In the genomic region with DNA sequence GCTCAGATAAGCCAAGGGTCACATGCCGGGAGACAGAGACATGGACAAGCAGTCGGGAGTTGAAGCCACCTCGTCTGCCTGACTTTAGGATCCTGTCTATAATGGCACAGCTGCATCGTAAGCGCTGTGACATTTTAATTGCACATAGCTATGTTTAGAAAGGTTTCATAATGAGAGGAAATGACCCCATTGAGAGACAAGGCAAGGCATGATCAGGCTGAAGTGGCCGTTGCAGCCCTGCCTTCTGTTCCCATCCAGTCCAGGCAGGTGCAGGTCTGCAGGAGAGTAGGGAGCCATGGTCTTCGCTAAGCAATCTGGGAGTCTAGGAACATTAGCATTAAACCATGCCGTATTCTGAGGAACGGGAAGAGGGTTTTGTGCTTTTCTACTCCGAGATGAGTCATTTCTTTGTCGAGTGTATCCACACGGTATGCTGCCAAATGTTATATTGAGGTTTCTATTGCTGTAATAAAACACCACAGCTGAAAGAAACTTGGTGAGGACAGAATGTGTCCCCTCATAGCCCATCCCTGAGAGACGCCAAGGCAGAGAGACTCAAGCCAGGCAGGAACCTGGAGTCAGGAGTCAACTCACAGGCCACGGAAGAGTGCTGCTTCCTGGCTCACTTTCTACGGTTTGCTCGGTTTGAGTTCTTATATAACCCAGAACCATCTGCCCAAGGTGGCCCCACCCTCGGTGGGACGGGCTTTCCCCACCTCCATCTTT, we compare ENCODE assay signal across 8 mouse cellular contexts. TPM values are rescaled to one million over a fixed set of nuclear protein-coding genes. Genes with fewer than 3 reads are reported as not detected.
DNase-seq lines count a peak whose midpoint lies in the region; ATAC-seq and TF ChIP-seq lines count a peak whose summit lies in the region.

No protein-coding gene starts in this region.

- DNase-seq in lung, postnatal 14 days: no peak
- DNase-seq in urinary bladder, postnatal 4 days (ENCODE audit: low spot score in 2 of 2): no peak
- DNase-seq in testis, postnatal 10 days (ENCODE audit: low spot score): no peak

- no peaks in the 10 kb centered on the region for H3K9me3 ChIP-seq in lung, embryonic 16.5 days (ENCODE audit: control insufficient read depth, low read length)
- no peaks in the 10 kb centered on the region for H3K9me3 ChIP-seq in intestine, postnatal 0 days (ENCODE audit: control insufficient read depth)
- H3K9me3 ChIP-seq in neural tube, embryonic 13.5 days: no peaks in the 10 kb centered on the region

- no peaks in the 10 kb centered on the region; the same call in 1 of the 2 replicates for H3K4me1 ChIP-seq in lung, embryonic 16.5 days (replicated peaks; ENCODE audit: control insufficient read depth, insufficient read depth, low read length)
- H3K4me1 ChIP-seq in intestine, postnatal 0 days (replicated peaks; ENCODE audit: control insufficient read depth, insufficient read depth, low read length): 0 out of 2 replicates have a peak, but pooled peaks cover 5% of the 10 kb centered on the region
- peaks cover 24% of the 10 kb centered on the region for H3K4me1 ChIP-seq in neural tube, embryonic 13.5 days (replicated peaks)

- H3K27ac ChIP-seq in lung, embryonic 16.5 days (ENCODE audit: low read length): no peak overlapping the region
- peak overlapping the region; percentile 28; the same call in 1 of the 2 replicates for H3K27ac ChIP-seq in intestine, postnatal 0 days (ENCODE audit: low read depth, low read length)
- 0 out of 2 replicates have a peak overlapping the region, but pooled peaks have one; percentile 18 for H3K27ac ChIP-seq in neural tube, embryonic 13.5 days (replicated peaks)

- no peak overlapping the region for H3K9ac ChIP-seq in lung, embryonic 16.5 days (ENCODE audit: low read length)
- H3K9ac ChIP-seq in intestine, postnatal 0 days (ENCODE audit: low read depth, low read length): no peak overlapping the region
- H3K9ac ChIP-seq in neural tube, embryonic 13.5 days: no peak overlapping the region

- WGBS in lung, embryonic 16.5 days: 52% methylated on average over 18 of the region's 18 CpGs
- WGBS in intestine, postnatal 0 days: 24% methylated on average over 18 of the region's 18 CpGs
- WGBS in neural tube, embryonic 13.5 days: 42% methylated on average over 18 of the region's 18 CpGs

- no peaks in the 10 kb centered on the region for H3K36me3 ChIP-seq in lung, embryonic 16.5 days (ENCODE audit: control insufficient read depth, insufficient read depth, low read length)
- no peaks in the 10 kb centered on the region for H3K36me3 ChIP-seq in intestine, postnatal 0 days (ENCODE audit: control insufficient read depth, insufficient read depth)
- no peaks in the 10 kb centered on the region for H3K36me3 ChIP-seq in neural tube, embryonic 13.5 days

- no peak for TF ChIP-seq CTCF in intestine, postnatal 0 days (IDR thresholded peaks at IDR 0.05; ENCODE audit: low read depth)

- H3K4me2 ChIP-seq in lung, embryonic 16.5 days (ENCODE audit: low read depth, low read length): peak overlapping the region; percentile 45
- H3K4me2 ChIP-seq in intestine, postnatal 0 days (replicated peaks; ENCODE audit: low read depth): peak overlapping the region; percentile 59
- peak overlapping the region; percentile 27 for H3K4me2 ChIP-seq in neural tube, embryonic 13.5 days

- peak overlapping the region; percentile 15 for H3K4me3 ChIP-seq in lung, embryonic 16.5 days (ENCODE audit: low read length)
- peak overlapping the region; percentile 3; the same call in 1 of the 2 replicates for H3K4me3 ChIP-seq in intestine, postnatal 0 days (ENCODE audit: low read depth, low read length)
- H3K4me3 ChIP-seq in neural tube, embryonic 13.5 days: no peak overlapping the region

- ATAC-seq in lung, embryonic 16.5 days (ENCODE audit: low read depth): peak; percentile 29; the same call in 1 of the 2 replicates
- peak; percentile 67 for ATAC-seq in activated CD4-positive, CD25-positive, alpha-beta regulatory T cell, adult 4 months
- ATAC-seq in intestine, postnatal 0 days: peak; percentile 23
- ATAC-seq in neural tube, embryonic 13.5 days (ENCODE audit: low read depth): no peak
- no peak for ATAC-seq in cerebellum, adult (ENCODE audit: insufficient number of reproducible peaks, low FRiP score, low TSS enrichment)

- no peaks in the 10 kb centered on the region for H3K27me3 ChIP-seq in lung, embryonic 16.5 days (ENCODE audit: control insufficient read depth, insufficient read depth, low read depth, low read length)
- H3K27me3 ChIP-seq in intestine, postnatal 0 days (replicated peaks; ENCODE audit: control insufficient read depth, insufficient read depth, low read length): no peaks in the 10 kb centered on the region
- H3K27me3 ChIP-seq in neural tube, embryonic 13.5 days: peaks cover 11% of the 10 kb centered on the region

RNA-seq across cellular contexts. Expression of a gene that starts 30.3 kb away (rescaled TPM):
- polyA plus RNA-seq in lung, embryonic 16.5 days (2015; fragmentation: Nextera tagmentation; extraction: Ambion mirVana): 1.3 and 1.5 TPM in 2 replicates
- polyA plus RNA-seq in activated CD4-positive, CD25-positive, alpha-beta regulatory T cell, adult 4 months (2017; shearing (Covaris generic)): under 1 TPM; 0.60 TPM
- 1.8 and 1.9 TPM in 2 replicates for polyA plus RNA-seq in intestine, postnatal 0 days (2015; fragmentation: Nextera tagmentation; extraction: Ambion mirVana)
- 0.45 and 0.85 TPM in 2 replicates for polyA plus RNA-seq in neural tube, embryonic 13.5 days (2015; fragmentation: Nextera tagmentation; extraction: Ambion mirVana)

Comparison
In these comparisons a context has a peak if more than half of its experiments do, and no peak if none do; other contexts are left out.
1. ATAC-seq: peak in lung, embryonic 16.5 days (single experiment), activated CD4-positive, CD25-positive, alpha-beta regulatory T cell, adult 4 months (single experiment) and intestine, postnatal 0 days (single experiment); none in neural tube, embryonic 13.5 days (single experiment) and cerebellum, adult (single experiment).
2. Peak in every context shown above with its lines, with median percentiles within 50 percentile points of each other: H3K4me2 ChIP-seq.